Mouse (Mus musculus): ENCODE data around the gene Col6a6.

DNA sequence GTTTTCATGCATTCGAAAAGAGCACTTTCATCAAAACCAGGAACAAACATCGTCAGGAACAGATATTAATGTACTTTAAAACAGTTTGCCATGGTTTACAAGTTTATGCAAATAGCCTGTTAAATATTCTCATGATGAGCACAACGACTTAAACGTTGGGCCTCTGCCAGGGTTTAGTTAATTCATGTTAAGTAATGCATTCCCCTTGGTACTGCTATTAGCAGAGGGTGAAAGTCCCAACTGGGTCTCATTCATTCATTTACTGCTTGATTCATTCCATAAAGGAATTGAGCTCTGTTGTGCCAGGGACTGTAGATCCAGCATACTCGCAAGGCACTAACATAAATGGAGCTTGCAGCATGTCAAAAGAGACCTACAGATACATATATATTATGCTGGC is 92.8 kb downstream of the Col6a6 start:
- TF ChIP-seq CTCF (conservative IDR thresholded peaks at IDR 0.05; ENCODE audit: insufficient read depth, insufficient read length, low read depth, low read length) (no peak), POLR2A (IDR thresholded peaks at IDR 0.05; ENCODE audit: low read depth, low read length) (no peak)
